Mouse (Mus musculus): ENCODE data around the gene Tmem42. TPM values are rescaled to one million over a fixed set of nuclear protein-coding genes. Genes with fewer than 3 reads are reported as not detected.

Tmem42 gene
- total RNA-seq (2021), result 10 to 100 TPM in 1 of 2 experiments, 1 to 10 TPM in 1; 9.0 to 11.2 TPM
- long read RNA-seq, experiment 1, transcript Tmem42-201 (3 exons, 1,041 nt), result major isoform, 28 of 28 reads
- long read RNA-seq, experiment 1, partial matches to known transcripts, result 0 of 28 reads
- long read RNA-seq, experiment 1, other reads (novel, unspliced or antisense), result 0 of 28 reads
- long read RNA-seq, experiment 2, transcript Tmem42-201 (3 exons, 1,041 nt), result major isoform, 25 of 29 reads
- long read RNA-seq, experiment 2, partial matches to known transcripts, result 0 of 29 reads
- long read RNA-seq, experiment 2, other reads (novel, unspliced or antisense), result 4 of 29 reads

DNA sequence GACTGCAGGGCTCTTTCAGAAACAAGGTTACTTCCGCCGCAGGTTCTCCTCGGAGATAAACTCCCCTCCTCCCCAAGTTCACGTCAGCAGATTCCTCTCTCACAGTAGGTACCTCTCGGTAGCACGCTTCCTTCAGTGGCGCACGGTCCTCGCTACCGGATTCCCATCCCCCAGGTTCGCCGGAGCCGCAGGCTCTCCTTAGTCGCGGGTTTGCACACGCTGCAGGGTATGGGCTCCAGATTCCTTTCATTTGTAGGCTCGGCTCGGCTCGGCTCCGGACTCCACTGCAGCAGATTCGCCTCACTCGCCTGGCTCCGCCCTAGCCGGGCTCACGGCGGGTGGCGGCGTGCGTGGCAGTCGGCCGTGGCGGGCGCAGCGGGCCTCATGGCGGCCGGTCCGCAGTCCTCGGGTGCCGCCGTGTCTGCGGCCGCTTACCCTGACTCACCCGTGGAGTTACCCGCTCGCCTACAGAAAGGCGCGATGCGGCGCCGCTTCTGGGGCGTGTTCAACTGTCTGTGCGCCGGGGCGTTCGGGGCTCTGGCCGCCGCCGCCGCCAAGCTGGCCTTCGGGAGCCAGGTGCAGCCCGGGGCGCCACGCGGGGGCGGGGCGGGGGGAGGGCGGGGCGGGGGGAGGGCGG is at the start of gene Tmem42:
Gene Tmem42 (plus strand): TSS at position 332 of the 637 bp plus-strand sequence.
- intact Hi-C loops (cut with DNase I; ENCODE audit: low total_unique reads), result no loop called here
- DNase-seq, result peak; percentile 87

DNA sequence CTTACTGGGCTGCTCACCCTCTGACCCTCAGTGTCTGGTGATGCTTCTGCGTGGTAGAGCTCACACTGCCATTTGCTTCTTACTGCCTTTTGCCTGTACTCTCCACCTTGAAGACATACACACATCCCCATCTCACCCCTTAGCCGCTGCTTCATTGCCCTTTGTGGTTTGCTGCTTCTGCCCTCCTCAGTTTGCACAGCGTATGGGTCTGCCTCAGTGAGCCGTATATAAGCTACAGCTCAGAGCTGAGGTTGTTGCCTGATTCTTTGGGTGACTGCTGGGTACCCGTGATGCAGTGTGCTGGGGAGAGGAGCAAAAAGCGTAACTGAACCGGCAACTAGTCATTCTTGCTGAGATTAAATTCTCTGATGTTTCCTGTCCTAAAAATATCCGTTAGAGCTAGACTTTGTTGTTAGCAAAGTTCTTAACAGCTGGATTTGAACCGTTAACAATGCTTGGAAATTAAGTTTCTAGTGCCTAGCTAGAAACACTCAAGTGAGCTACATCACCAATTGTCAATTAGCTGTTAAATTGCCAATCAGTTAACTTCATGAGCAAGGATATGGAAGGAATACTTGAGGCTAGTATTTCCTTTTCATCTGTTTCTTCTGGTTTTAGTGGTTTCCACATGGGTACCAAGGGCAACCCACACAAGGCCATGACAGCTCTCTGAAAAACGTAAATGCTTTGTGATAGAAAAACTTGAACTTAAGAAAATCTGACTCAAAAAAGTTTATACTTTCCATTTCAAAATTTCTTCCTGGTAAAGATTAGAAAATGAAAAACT is 22.5 kb upstream of the Tmem42 start:
- no peak for DNase-seq
- intact Hi-C loops (cut with DNase I; ENCODE audit: low total_unique reads), result no loop called here

DNA sequence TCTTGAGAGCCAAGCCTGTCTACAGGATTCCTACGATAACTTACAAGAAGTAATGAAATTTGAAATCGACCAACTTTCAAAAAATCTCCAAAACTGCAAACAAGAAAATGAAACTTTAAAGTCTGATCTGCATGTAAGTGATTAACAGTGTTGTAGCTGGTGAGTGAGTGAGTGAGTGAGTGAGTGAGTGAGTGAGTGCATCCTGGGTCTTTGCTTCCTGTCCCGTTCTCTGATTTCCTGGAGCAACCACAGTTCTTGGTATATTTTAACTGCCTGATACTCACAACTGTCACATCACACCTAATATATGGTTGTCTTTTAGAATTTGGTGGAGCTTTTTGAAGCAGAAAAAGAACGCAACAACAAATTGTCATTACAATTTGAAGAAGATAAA is 21.9 kb upstream of the Tmem42 start:
- DNase-seq, result no peak
- intact Hi-C loops (cut with DNase I; ENCODE audit: low total_unique reads), result no loop called here

DNA sequence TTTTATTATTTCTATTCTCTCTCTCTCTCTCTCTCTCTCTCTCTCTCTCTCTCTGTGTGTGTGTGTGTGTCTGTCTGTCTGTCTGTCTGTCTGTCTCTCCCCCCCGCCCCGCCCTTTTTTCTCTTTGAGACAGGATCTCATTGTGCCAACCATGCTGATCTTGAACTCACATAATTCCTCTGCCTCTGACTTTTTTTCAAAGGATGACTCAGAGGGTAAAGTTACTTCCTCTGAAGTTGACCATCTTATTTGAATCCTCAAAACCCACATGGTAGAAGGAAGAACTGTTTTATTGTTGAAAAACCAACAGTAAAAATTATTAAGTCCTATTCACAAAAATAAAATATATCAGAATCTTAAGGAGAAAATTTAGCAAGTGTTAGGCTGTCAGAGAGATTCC is 16.4 kb upstream of the Tmem42 start:
- DNase-seq, result no peak
- intact Hi-C loops (cut with DNase I; ENCODE audit: low total_unique reads), result no loop called here

DNA sequence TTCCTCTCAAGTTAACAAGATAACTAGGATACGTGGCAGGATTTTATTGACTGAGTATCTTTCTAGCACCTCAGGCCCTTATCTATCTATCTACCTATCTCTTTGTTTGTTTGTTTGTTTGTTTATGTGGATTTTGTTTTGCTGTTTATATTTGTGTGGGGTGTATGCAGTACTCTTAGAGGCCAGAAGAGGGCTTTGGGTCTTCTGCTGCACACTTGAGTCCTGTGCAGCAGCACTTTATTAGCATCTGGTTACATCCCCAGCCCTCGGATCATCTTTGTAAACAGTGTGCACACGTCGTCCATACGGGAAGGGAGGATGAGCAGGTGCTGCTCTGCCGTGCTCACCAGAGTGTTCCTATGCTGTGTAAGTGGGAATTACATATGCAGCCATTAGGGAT is 15.1 kb upstream of the Tmem42 start:
- intact Hi-C loops (cut with DNase I; ENCODE audit: low total_unique reads), result no loop called here
- no peak for DNase-seq

DNA sequence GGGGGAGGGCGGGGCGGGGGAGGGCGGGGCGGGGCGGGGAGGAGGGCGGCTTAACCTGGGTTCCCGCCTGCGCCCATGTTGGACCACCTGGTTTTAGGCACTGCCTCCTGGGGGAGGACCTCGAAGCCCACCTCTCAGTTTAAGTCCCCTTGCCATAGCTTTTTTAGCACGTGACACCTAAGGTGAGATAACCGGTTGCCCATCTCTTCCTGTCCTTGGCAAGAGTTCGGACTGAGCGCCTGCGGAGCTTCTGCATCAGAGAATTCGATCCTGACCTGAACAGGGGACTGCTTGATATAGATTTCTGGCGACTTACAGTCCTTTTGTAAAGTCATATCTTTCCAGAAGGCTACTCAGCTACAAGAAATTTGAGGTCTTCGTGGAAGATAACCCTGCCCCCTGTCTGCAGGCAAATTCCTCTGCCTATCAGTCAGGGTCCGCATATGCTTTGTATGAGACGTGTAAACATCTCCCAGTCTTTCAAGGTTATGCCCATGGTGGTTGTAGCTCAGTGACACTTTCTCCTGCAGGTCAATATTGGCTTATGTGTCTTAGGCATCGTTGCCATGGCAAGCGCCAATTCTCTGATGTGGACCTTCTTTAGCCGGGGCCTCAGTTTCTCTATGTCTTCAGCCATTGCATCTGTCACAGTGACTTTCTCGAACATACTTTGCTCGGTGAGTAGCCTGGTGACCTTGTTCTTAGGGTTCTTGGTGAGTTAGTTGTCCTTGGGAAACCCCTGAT is 682 bp downstream of the Tmem42 start:
- DNase-seq, result no peak
- intact Hi-C loops (cut with DNase I; ENCODE audit: low total_unique reads), result no loop called here

DNA sequence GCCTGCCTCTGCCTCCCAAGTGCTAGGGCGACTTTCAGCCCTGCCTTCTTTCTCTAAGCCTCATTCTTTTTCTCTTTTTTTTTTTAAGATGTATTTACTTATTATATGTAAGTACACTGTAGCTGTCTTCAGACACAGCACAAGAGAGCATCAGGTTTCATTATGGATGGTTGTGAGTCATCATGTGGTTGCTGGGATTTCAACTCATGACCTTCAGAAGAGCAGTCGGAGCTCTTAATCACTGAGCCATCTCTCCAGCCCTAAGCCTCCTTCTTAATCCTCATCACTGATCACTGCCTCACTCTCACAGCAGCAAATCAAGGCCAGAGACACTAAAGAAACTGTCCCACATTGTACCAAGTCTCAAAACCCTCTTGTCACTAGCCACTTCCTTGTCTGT is 3.1 kb downstream of the Tmem42 start:
- intact Hi-C loops (cut with DNase I; ENCODE audit: low total_unique reads), result no loop called here
- DNase-seq, result no peak

DNA sequence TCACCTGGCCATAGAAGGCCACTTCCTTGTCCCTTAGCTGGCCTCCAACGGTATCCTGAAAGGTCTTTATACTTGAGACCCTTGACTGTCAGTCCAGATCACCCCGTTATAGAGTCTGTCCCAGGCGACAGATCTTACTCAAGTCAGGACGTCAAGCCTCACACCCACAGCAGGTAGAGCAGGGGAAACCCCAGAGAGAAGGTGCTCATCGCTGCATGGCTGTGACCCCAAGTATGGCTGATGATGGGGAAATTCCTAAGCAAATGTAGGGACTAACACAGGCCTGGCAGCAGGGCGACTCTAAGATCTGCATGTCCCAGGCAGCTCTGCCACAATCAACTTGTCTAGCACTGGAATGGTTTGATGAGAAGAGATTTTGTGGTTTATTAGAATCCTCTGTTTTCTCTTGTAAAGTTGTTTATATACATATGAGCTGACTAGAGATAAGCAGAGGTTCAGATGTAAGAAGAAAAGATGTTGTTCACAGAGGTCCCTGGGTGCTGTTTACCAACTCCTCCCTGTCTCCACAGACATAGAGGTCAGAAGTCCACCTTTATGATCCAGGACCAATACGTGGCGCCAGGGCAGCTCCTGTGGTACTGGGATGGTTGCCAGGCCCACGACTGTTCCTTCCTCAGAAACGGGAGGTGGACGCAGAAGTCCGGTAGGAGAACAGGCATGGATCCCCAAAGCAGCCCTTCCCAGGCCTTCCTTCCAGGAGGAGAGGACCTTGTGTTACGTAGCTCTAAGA is 10.5 kb downstream of the Tmem42 start:
- DNase-seq, result no peak
- intact Hi-C loops (cut with DNase I; ENCODE audit: low total_unique reads), result no loop called here

DNA sequence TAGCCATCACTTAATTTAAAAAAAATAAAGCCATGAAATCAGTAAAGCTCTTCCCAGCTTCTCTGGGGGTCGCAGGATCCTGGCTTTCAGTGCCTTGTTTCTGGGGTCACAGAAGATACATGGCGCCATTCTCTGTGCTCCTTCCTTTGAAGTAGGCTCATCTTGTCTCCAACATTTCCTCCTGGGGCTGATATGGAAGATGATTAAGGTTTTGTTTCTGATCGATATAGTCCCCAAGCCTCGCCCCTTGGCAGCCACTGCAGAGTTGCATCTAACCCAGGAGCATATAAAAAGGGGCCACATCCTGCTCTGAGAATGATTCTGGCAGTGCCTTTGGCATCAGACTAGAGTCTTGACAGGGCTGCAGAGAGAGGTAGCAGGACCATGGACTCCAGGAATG is 13.3 kb downstream of the Tmem42 start, which contains the start of gene Tgm4:
Gene Tgm4 (plus strand): TSS at position 301 of the 400 bp plus-strand sequence.
- intact Hi-C loops (cut with DNase I; ENCODE audit: low total_unique reads), result no loop called here
- DNase-seq, result no peak

DNA sequence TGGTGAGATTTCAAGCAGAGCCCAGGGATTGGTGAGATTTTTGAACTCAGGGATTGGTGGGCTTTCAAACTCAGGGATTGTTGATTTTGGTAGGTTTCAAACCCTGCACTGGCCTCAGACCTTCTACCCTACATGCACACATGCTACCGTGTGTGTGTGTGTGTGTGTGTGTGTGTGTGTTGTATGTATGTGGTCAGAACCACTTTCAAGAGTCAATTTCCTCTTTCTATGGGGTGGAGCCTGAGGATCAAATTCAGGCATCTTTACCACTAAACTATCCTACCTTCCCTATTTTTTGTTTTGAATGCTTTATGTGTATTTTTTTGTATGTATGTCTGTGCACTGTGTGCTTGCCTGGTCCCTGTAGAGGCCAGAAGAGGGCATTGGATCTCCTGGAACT is 26.5 kb downstream of the Tmem42 start:
- no peak for DNase-seq
- intact Hi-C loops (cut with DNase I; ENCODE audit: low total_unique reads), result no loop called here

DNA sequence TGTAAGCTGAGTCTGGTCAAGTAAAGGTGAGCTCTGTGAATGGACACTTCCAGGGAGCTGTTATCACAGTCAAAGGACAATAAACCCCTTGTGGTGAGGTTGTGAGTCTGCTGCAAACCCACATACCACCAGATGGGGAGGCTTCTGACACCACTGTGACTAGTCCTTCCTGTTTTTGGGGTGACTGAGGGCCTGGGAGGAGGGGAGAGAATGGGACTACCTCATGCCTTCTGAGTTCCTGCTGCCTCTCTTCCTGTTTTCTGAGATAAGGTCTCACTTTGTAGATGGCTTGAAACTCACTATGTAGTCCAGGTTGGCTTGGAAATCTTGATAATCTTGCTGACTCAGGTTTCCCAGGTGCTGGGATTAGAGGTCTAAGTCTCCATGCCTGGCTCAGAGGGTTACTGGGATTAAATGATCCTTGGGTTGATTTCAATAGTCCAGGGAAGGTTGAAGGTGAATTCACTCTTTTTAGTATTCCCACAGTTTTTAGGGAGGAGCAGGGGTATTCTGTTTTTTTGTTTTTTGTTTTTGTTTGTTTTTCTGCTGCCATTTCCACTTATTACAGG is 37.7 kb downstream of the Tmem42 start:
- DNase-seq, result no peak
- intact Hi-C loops (cut with DNase I; ENCODE audit: low total_unique reads), result no loop called here

DNA sequence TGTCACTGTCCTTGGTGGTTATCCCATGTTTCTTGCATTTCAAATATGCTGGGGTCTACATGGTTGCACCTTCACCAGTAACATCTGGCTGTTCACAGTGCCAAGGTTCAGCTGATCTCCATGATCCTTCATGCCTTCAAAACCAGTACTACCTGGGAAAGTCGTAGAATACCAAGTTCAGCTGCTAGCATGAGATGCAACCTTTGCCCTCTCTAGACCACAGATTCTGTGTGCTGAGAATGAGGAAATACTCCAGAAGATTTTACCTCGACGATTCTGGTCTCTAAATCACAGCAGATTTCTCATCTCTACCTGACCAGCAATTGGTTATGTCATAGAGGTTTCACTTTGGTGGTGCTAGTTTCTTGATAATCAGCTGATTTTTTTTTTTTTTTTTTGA is 39.0 kb downstream of the Tmem42 start:
- intact Hi-C loops (cut with DNase I; ENCODE audit: low total_unique reads), result no loop called here
- DNase-seq, result no peak

Other genes with a start within 250 kb of the Tmem42 start
- gene Tcaim, start 215.8 kb upstream of the Tmem42 start, total RNA-seq (2021), result 10 to 100 TPM; 31.1 to 32.9 TPM
- gene Gm35549, start 177.3 kb upstream of the Tmem42 start, total RNA-seq (2021), result not detected
- 10 to 100 TPM; 29.7 to 36.0 TPM for gene Zfp445, start 155.3 kb upstream of the Tmem42 start, total RNA-seq (2021)
- gene Zkscan7, start 135.6 kb upstream of the Tmem42 start, total RNA-seq (2021), result 1 to 10 TPM; 3.6 TPM
- gene Zfp105, start 98.3 kb upstream of the Tmem42 start, total RNA-seq (2021), result 1 to 10 TPM; 2.8 to 3.9 TPM
- 10 to 100 TPM; 11.1 to 12.1 TPM for gene 1110059G10Rik, start 70.3 kb upstream of the Tmem42 start, total RNA-seq (2021)
- gene Kif15, start 70.3 kb upstream of the Tmem42 start, total RNA-seq (2021), result 1 to 10 TPM; 2.1 to 2.5 TPM
- under 1 TPM; 0.16 TPM for gene Tgm4, start 13.4 kb downstream of the Tmem42 start, total RNA-seq (2021)
- 10 to 100 TPM; 37.1 to 43.0 TPM for gene Zdhhc3, start 91.9 kb downstream of the Tmem42 start, total RNA-seq (2021)
- gene Exosc7, start 91.9 kb downstream of the Tmem42 start, total RNA-seq (2021), result 10 to 100 TPM; 18.1 to 20.7 TPM
- 10 to 100 TPM; 60.6 to 90.2 TPM for gene Clec3b, start 129.6 kb downstream of the Tmem42 start, total RNA-seq (2021)
- gene Cdcp1, start 194.7 kb downstream of the Tmem42 start, total RNA-seq (2021), result not detected
- 1 to 10 TPM; 3.1 to 5.2 TPM for gene Tmem158, start 239.4 kb downstream of the Tmem42 start, total RNA-seq (2021)